Mouse (Mus musculus): ENCODE data around the gene Ppp5c.
A peak's percentile ranks its signal among the peaks of the same experiment; 100 is the strongest.

- TF ChIP-seq CTCF (IDR thresholded peaks at IDR 0.05) (no peak), EP300 (IDR thresholded peaks at IDR 0.05) (peak; percentile 80)
Measured at GRCm38 (mm10) chr7:16974018-16974417, 53.7 kb downstream of the Ppp5c start.
